Mouse (Mus musculus) megakaryocyte, embryonic 14.5 days (primary cell): Measurements from ENCODE around the gene Lrch1.

Experiments used
- FLI1 ChIP-seq: IDR thresholded peaks from 2 replicates; pipeline ENCODE4 v1.6.1; 2012; ENCODE audit warnings: low read length, inconsistent platforms, mixed read lengths
- GATA1 ChIP-seq: IDR thresholded peaks from 3 replicates; pipeline ENCODE4 v1.6.1; 2012; ENCODE audit warnings: mixed read lengths, low read length, inconsistent platforms, borderline replicate concordance

DNA sequence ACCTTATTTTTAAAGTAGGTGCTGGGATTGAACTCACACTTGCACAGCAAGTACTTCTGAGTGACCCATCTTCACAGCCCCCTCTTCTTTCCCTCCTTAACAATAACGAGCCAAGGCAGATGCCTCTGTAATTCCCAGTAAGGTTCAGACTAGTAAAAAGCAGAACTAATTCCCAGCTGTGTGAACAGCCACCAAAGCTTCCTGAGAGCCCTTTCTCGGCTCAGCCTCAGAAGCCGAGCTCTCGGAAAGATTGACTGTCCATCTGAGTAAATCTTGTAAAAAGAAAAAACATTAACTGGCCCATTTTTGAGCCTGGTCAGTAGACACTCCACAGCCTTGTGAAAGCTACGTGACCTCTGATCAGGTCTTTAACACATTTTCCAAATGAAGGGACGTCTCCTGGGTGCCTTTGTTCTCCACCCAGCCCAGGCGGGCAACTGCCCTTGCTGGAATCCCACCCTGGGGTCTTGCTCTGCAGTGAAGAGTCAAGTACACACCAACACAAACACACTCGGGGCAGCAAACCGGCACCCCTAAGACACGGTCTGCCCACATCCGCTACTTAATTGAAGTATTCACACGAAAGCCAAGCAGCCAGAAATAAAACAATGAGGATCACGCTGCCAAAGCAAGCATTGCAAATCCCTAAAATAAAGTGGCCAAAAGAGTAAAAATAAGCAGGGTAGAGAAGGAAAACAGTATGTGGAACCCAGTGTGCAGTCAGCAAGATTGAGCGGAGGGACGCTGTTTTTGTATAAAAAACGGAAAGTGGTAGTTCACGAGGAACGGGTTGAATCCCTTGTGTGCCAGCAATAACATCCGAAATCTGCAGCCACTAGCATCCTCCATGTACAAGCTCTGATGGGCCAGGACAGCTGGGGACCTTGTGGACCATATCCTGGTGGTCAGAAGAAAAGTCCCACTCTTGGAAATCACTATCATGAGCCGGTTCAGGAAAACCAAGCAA, 80.3 kb downstream of the Lrch1 start:
- TF ChIP-seq GATA1 (no peak), FLI1 (no peak)
